Mouse (Mus musculus) neural tube, embryonic 12.5 days (tissue): ENCODE results near the gene Htr1d. TPM values are rescaled to one million over a fixed set of nuclear protein-coding genes. Genes with fewer than 3 reads are reported as not detected.

Source experiments
- ATAC-seq: fragments of 200-750 bp; cut with Nextera tagmentation; 2 replicates; pipeline ENCODE4 v1.8.0; 2017; ENCODE audit warnings: low read depth, mild to moderate bottlenecking, moderate TSS enrichment, moderate library complexity; ENCODE audit not compliant: low FRiP score
- H3K27ac ChIP-seq: fragments of 300-500 bp; sonication (generic); 2 replicates; pipeline ENCODE4 v1.5.1; 2016
- H3K27me3 ChIP-seq: fragments of 300-500 bp; sonication (generic); replicated peaks from 2 replicates; pipeline ENCODE4 v1.6.1; 2016; ENCODE audit warnings: mild to moderate bottlenecking
- H3K36me3 ChIP-seq: fragments of 300-500 bp; sonication (generic); 2 replicates; pipeline ENCODE4 v1.6.1; 2016; ENCODE audit warnings: mild to moderate bottlenecking
- H3K4me1 ChIP-seq: fragments of 300-500 bp; sonication (generic); 2 replicates; pipeline ENCODE4 v1.6.1; 2016
- H3K4me2 ChIP-seq: fragments of 300-500 bp; sonication (generic); replicated peaks from 2 replicates; pipeline ENCODE4 v1.6.1; 2016; ENCODE audit warnings: mild to moderate bottlenecking
- H3K4me3 ChIP-seq: fragments of 300-500 bp; sonication (generic); 2 replicates; pipeline ENCODE4 v1.5.1; 2016
- H3K9ac ChIP-seq: fragments of 300-500 bp; sonication (generic); 2 replicates; pipeline ENCODE4 v1.6.1; 2016; ENCODE audit warnings: mild to moderate bottlenecking
- H3K9me3 ChIP-seq: fragments of 300-500 bp; sonication (generic); 2 replicates; pipeline ENCODE4 v1.6.1; 2016; ENCODE audit warnings: mild to moderate bottlenecking
- WGBS: fragments of 180-500 bp; shearing (Covaris S2); methylation state at CpG from one replicate; pipeline ENCODE4 v1.1.7; 2016; 5-methylcytosine and 5-hydroxymethylcytosine counted together
- polyA plus RNA-seq: library from polyadenylated mRNA; unstranded; fragments of >200 nt; fragmentation: Nextera tagmentation; extraction: Ambion mirVana; gene quantifications from 2 replicates; pipeline ENCODE4 v1.2.1, GENCODE M21; 2016

Htr1d gene
- polyA plus RNA-seq, 1 experiment from 2014 or later = 0.58 TPM

GRCm38 (mm10) chr4:136469941-136470346 lies 46.6 kb downstream of the Htr1d start:
- peak; percentile 80 for ATAC-seq
- no peaks in the 10 kb centered on the region for H3K27me3 ChIP-seq

GRCm38 (mm10) chr4:136470347-136471071 lies 47.2 kb downstream of the Htr1d start:
- Histone ChIP-seq H3K4me1 (peaks cover 26% of the 10 kb centered on the region), H3K9me3 (no peaks in the 10 kb centered on the region), H3K27me3 (no peaks in the 10 kb centered on the region), H3K4me2 (peak overlapping the region; percentile 74), H3K36me3 (no peaks in the 10 kb centered on the region), H3K4me3 (peak overlapping the region; percentile 93), H3K27ac (peak overlapping the region; percentile 94), H3K9ac (peak overlapping the region; percentile 90)
- ATAC-seq = peak; percentile 67
- under 1% methylated on average over 58 of the region's 58 CpGs for WGBS

More at GRCm38 (mm10) chr4:136469941-136470346, 46.6 kb downstream of the Htr1d start:
- peak overlapping the region; percentile 94 for H3K27ac ChIP-seq
- no peaks in the 10 kb centered on the region for H3K9me3 ChIP-seq
- no peaks in the 10 kb centered on the region for H3K36me3 ChIP-seq
- H3K9ac ChIP-seq = peak overlapping the region; percentile 90
- H3K4me2 ChIP-seq = peak overlapping the region; percentile 74
- under 1% methylated on average over 45 of the region's 55 CpGs for WGBS
- H3K4me3 ChIP-seq = peak overlapping the region; percentile 93
- peaks cover 26% of the 10 kb centered on the region for H3K4me1 ChIP-seq

GRCm38 (mm10) chr4:136476692-136477091 lies 53.4 kb downstream of the Htr1d start:
- no peak overlapping the region for H3K4me3 ChIP-seq
- no peak overlapping the region for H3K9ac ChIP-seq
- no peaks in the 10 kb centered on the region for H3K9me3 ChIP-seq
- H3K4me1 ChIP-seq = peaks cover 10% of the 10 kb centered on the region; the same call in 1 of the 2 replicates
- no peaks in the 10 kb centered on the region for H3K27me3 ChIP-seq
- ATAC-seq = no peak
- no peak overlapping the region for H3K4me2 ChIP-seq
- H3K27ac ChIP-seq = no peak overlapping the region
- no peaks in the 10 kb centered on the region for H3K36me3 ChIP-seq
- WGBS = 98% methylated on average over 1 of the region's 1 CpGs

- no peak overlapping the region for H3K27ac ChIP-seq
- H3K9ac ChIP-seq = no peak overlapping the region
- no peaks in the 10 kb centered on the region for H3K4me1 ChIP-seq
- H3K4me2 ChIP-seq = no peak overlapping the region
- no peak for ATAC-seq
- H3K4me3 ChIP-seq = no peak overlapping the region
- no peaks in the 10 kb centered on the region for H3K27me3 ChIP-seq
- H3K9me3 ChIP-seq = no peaks in the 10 kb centered on the region
- H3K36me3 ChIP-seq = no peaks in the 10 kb centered on the region
- WGBS = 83% methylated on average over 2 of the region's 2 CpGs
Observed at GRCm38 (mm10) chr4:136486549-136486948, 63.2 kb downstream of the Htr1d start.

Other genes with a start within 250 kb of the Htr1d start
- gene Asap3, start 217.2 kb upstream of the Htr1d start, polyA plus RNA-seq = 10.4 and 11.4 TPM in 2 replicates
- gene Tcea3, start 175.8 kb upstream of the Htr1d start, polyA plus RNA-seq = 3.0 and 4.5 TPM in 2 replicates
- 38.3 and 39.7 TPM in 2 replicates for gene Zfp46, start 138.8 kb upstream of the Htr1d start, polyA plus RNA-seq
- 221 and 229 TPM in 2 replicates for gene Hnrnpr, start 112.6 kb upstream of the Htr1d start, polyA plus RNA-seq
- 0.32 TPM in 1 of 2 replicates, not detected in the other for gene 6030445D17Rik, start 38.7 kb downstream of the Htr1d start, polyA plus RNA-seq
- gene Luzp1, start 46.2 kb downstream of the Htr1d start, polyA plus RNA-seq = 82.1 and 90.8 TPM in 2 replicates
- 115 and 137 TPM in 2 replicates for gene Kdm1a, start 179.2 kb downstream of the Htr1d start, polyA plus RNA-seq
- gene Tex46, start 186.9 kb downstream of the Htr1d start, polyA plus RNA-seq = not detected in 2 replicates
- not detected in 2 replicates for gene Lactbl1, start 199.1 kb downstream of the Htr1d start, polyA plus RNA-seq